15 mouse cellular contexts compared by ENCODE assay signal in genomic region chr1:192454501-192454900, GRCm38 (mm10).
"Had no signal": no experiment of that assay in that cellular context is flagged by ENCODE, and none has a peak within 500 bp of the region (broad histone marks: within the 10 kb centered on the region; RNA-seq: fewer than 3 reads in every experiment).

No protein-coding gene starts in this region.

- ATAC-seq: midbrain, embryonic 15.5 days had no signal

- H3K4me3 ChIP-seq: layer of hippocampus, adult 2 months; limb, embryonic 10.5 days; liver, embryonic 15.5 days; megakaryocyte, embryonic 14.5 days; midbrain, embryonic 15.5 days; neural tube, embryonic 12.5 days; stomach, embryonic 15.5 days had no signal

- H3K4me1 ChIP-seq: liver, embryonic 15.5 days; megakaryocyte, embryonic 14.5 days; midbrain, embryonic 15.5 days; stomach, embryonic 15.5 days had no signal

- H3K27me3 ChIP-seq: liver, embryonic 15.5 days; megakaryocyte, embryonic 14.5 days; midbrain, embryonic 15.5 days; neural tube, embryonic 12.5 days; stomach, embryonic 15.5 days had no signal

- H3K9me3 ChIP-seq: limb, embryonic 10.5 days; liver, embryonic 15.5 days; megakaryocyte, embryonic 14.5 days; midbrain, embryonic 15.5 days; neural tube, embryonic 12.5 days; stomach, embryonic 15.5 days had no signal

- H3K4me2 ChIP-seq: liver, embryonic 11.5 days; liver, embryonic 15.5 days; midbrain, embryonic 11.5 days; midbrain, embryonic 15.5 days; neural tube, embryonic 12.5 days; stomach, embryonic 15.5 days had no signal

- H3K27ac ChIP-seq: kidney, postnatal 0 days; layer of hippocampus, adult 2 months; limb, embryonic 10.5 days; liver, embryonic 15.5 days; macrophage; midbrain, embryonic 15.5 days; neural tube, embryonic 12.5 days; stomach, embryonic 15.5 days had no signal

- H3K36me3 ChIP-seq: limb, embryonic 10.5 days; liver, embryonic 15.5 days; midbrain, embryonic 15.5 days; neural tube, embryonic 12.5 days; stomach, embryonic 15.5 days had no signal

- H3K9ac ChIP-seq: liver, embryonic 15.5 days; midbrain, embryonic 15.5 days; neural tube, embryonic 12.5 days; stomach, embryonic 15.5 days had no signal

- DNase-seq: lung, adult 2 months; lung, postnatal 10 days; thymus, adult 2 months; thymus, postnatal 25 days had no signal
